8 mouse cellular contexts compared by ENCODE assay signal in the genomic region with DNA sequence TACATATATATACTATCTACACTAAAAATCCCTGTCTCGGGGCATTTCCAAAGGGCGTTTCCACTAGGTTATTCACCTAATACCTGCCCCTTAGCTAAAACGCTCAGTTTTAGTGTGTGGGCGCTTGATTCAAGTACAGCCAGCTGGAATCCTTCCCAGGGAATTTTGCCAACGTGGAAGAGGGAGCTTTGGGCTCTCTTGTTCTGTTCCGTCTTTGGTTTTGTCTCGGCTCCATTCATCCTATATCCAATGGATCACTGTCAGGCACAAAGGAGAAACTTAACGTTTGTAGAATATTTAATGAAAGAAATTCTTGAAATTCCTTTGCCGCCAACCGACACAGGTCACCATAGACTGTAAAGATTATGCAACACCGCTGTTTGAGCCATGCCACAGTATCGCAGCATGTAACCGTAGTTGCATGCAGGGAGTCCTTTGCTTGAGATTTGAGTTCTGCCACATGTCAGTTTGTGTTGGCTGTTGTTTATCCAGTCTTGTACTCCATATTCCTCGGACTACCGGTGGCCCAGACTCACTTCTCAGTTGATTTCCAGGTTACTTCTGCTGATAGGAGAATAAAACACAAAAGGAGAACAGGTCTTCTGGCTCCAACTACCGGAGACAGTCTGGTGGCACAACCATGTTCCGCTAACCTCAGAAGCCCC. TPM values are rescaled to one million over a fixed set of nuclear protein-coding genes. Genes with fewer than 3 reads are reported as not detected.
DNase-seq lines count a peak whose midpoint lies in the region; ATAC-seq lines count a peak whose summit lies in the region.
"Had no signal": no experiment of that assay in that cellular context is flagged by ENCODE, and none has a peak within 500 bp of the region (broad histone marks: within the 10 kb centered on the region; RNA-seq: fewer than 3 reads in every experiment).

No protein-coding gene starts in this region.

- H3K27me3 ChIP-seq in embryonic facial prominence, embryonic 14.5 days (replicated peaks; ENCODE audit: control insufficient read depth, insufficient read depth, low read length) = no peaks in the 10 kb centered on the region
- no peaks in the 10 kb centered on the region; the same call in 1 of the 2 replicates for H3K27me3 ChIP-seq in hindbrain, embryonic 16.5 days (replicated peaks; ENCODE audit: control insufficient read depth, insufficient read depth, low read length)
- no peaks in the 10 kb centered on the region for H3K27me3 ChIP-seq in neural tube, embryonic 13.5 days
- H3K27me3 ChIP-seq: liver, embryonic 15.5 days had no signal

- peak overlapping the region; percentile 32 for H3K4me2 ChIP-seq in embryonic facial prominence, embryonic 14.5 days (ENCODE audit: low read depth, low read length)
- peak overlapping the region; percentile 50 for H3K4me2 ChIP-seq in hindbrain, embryonic 16.5 days (ENCODE audit: low read length)
- peak overlapping the region; percentile 37 for H3K4me2 ChIP-seq in neural tube, embryonic 13.5 days
- H3K4me2 ChIP-seq: liver, embryonic 15.5 days had no signal

- peak overlapping the region; percentile 2; the same call in 1 of the 2 replicates for H3K4me3 ChIP-seq in embryonic facial prominence, embryonic 14.5 days (ENCODE audit: low read depth, low read length)
- peak overlapping the region; percentile 15 for H3K4me3 ChIP-seq in hindbrain, embryonic 16.5 days (ENCODE audit: low read length)
- no peak overlapping the region for H3K4me3 ChIP-seq in neural tube, embryonic 13.5 days
- H3K4me3 ChIP-seq: liver, embryonic 15.5 days had no signal

- intact Hi-C loops in left cerebral cortex, postnatal 4 days (cut with DNase I) = no loop called here

- no peak overlapping the region for H3K9ac ChIP-seq in embryonic facial prominence, embryonic 14.5 days (ENCODE audit: low read depth, low read length)
- no peak overlapping the region; the same call in 1 of the 2 replicates for H3K9ac ChIP-seq in hindbrain, embryonic 16.5 days (ENCODE audit: low read depth, low read length)
- no peak overlapping the region; the same call in 1 of the 2 replicates for H3K9ac ChIP-seq in neural tube, embryonic 13.5 days
- H3K9ac ChIP-seq: liver, embryonic 15.5 days had no signal

- H3K9me3 ChIP-seq in embryonic facial prominence, embryonic 14.5 days (ENCODE audit: control insufficient read depth, low read length) = no peaks in the 10 kb centered on the region
- H3K9me3 ChIP-seq in hindbrain, embryonic 16.5 days (ENCODE audit: control insufficient read depth, low read length) = no peaks in the 10 kb centered on the region
- H3K9me3 ChIP-seq in neural tube, embryonic 13.5 days = no peaks in the 10 kb centered on the region
- H3K9me3 ChIP-seq: liver, embryonic 15.5 days had no signal

- ATAC-seq in embryonic facial prominence, embryonic 14.5 days (ENCODE audit: low read depth) = peak; percentile 86
- ATAC-seq in hindbrain, embryonic 16.5 days = peak; percentile 72
- ATAC-seq in neural tube, embryonic 13.5 days (ENCODE audit: low read depth) = peak; percentile 67
- ATAC-seq in erythroid progenitor cell, adult 5-6 weeks (replicated peaks; ENCODE audit: low FRiP score, poor library complexity, severe bottlenecking) = no peak

- H3K27ac ChIP-seq in embryonic facial prominence, embryonic 14.5 days (replicated peaks; ENCODE audit: low read depth, low read length) = no peak overlapping the region
- no peak overlapping the region for H3K27ac ChIP-seq in hindbrain, embryonic 16.5 days (ENCODE audit: low read depth, low read length)
- no peak overlapping the region; the same call in 1 of the 2 replicates for H3K27ac ChIP-seq in neural tube, embryonic 13.5 days (replicated peaks)
- H3K27ac ChIP-seq: liver, embryonic 15.5 days had no signal

- H3K4me1 ChIP-seq in embryonic facial prominence, embryonic 14.5 days (ENCODE audit: control insufficient read depth, insufficient read depth, low read length) = peaks cover 7% of the 10 kb centered on the region
- no peaks in the 10 kb centered on the region; the same call in 1 of the 2 replicates for H3K4me1 ChIP-seq in hindbrain, embryonic 16.5 days (ENCODE audit: control insufficient read depth, insufficient read depth, low read depth, low read length)
- H3K4me1 ChIP-seq in neural tube, embryonic 13.5 days (replicated peaks) = peaks cover 11% of the 10 kb centered on the region
- H3K4me1 ChIP-seq: liver, embryonic 15.5 days had no signal

- DNase-seq in urinary bladder, postnatal 25 days (ENCODE audit: low spot score) = peak; percentile 38
- DNase-seq in urinary bladder, postnatal 10 days (ENCODE audit: low spot score) = no peak
- DNase-seq in embryonic facial prominence, embryonic 14.5 days (ENCODE audit: low spot score) = peak; percentile 78
- peak; percentile 69 for DNase-seq in left cerebral cortex, postnatal 4 days

- no peaks in the 10 kb centered on the region for H3K36me3 ChIP-seq in embryonic facial prominence, embryonic 14.5 days (ENCODE audit: control insufficient read depth, insufficient read depth, low read length)
- H3K36me3 ChIP-seq in hindbrain, embryonic 16.5 days (ENCODE audit: control insufficient read depth, insufficient read depth, low read length) = no peaks in the 10 kb centered on the region
- H3K36me3 ChIP-seq in neural tube, embryonic 13.5 days = no peaks in the 10 kb centered on the region
- H3K36me3 ChIP-seq: liver, embryonic 15.5 days had no signal

- 44% methylated on average over 17 of the region's 17 CpGs for WGBS in embryonic facial prominence, embryonic 14.5 days
- WGBS in hindbrain, embryonic 16.5 days = 27% methylated on average over 17 of the region's 17 CpGs
- 38% methylated on average over 17 of the region's 17 CpGs for WGBS in neural tube, embryonic 13.5 days

RNA-seq across cellular contexts. Expression of gene Sap30, which starts 11.3 kb away (rescaled TPM):
- polyA plus RNA-seq in embryonic facial prominence, embryonic 14.5 days (2014; fragmentation: Nextera tagmentation; extraction: Ambion mirVana) = 32.8 and 34.4 TPM in 2 replicates
- polyA plus RNA-seq in hindbrain, embryonic 16.5 days (2015; fragmentation: Nextera tagmentation; extraction: Ambion mirVana) = 20.7 and 22.9 TPM in 2 replicates
- 10 to 100 TPM; 12.5 to 13.8 TPM for total RNA-seq in left cerebral cortex, postnatal 4 days (2021)
- polyA plus RNA-seq in neural tube, embryonic 13.5 days (2015; fragmentation: Nextera tagmentation; extraction: Ambion mirVana) = 50.6 and 51.0 TPM in 2 replicates
- total RNA-seq in erythroid progenitor cell, adult 5-6 weeks (2015; ENCODE audit: low replicate concordance) = 19.7 and 29.9 TPM in 2 replicates
- 24.9 and 33.8 TPM in 2 replicates for total RNA-seq in erythroid progenitor cell, adult 5-6 weeks (2017; ENCODE audit: low replicate concordance)

RNA-seq across cellular contexts. Expression of gene Hmgb2, which starts 12.7 kb away (rescaled TPM):
- polyA plus RNA-seq in embryonic facial prominence, embryonic 14.5 days (2014; fragmentation: Nextera tagmentation; extraction: Ambion mirVana) = 258 and 290 TPM in 2 replicates
- 65.0 and 67.4 TPM in 2 replicates for polyA plus RNA-seq in hindbrain, embryonic 16.5 days (2015; fragmentation: Nextera tagmentation; extraction: Ambion mirVana)
- 10 to 100 TPM; 22.1 to 32.1 TPM for total RNA-seq in left cerebral cortex, postnatal 4 days (2021)
- 85.6 and 87.2 TPM in 2 replicates for polyA plus RNA-seq in neural tube, embryonic 13.5 days (2015; fragmentation: Nextera tagmentation; extraction: Ambion mirVana)
- 755 and 757 TPM in 2 replicates for total RNA-seq in erythroid progenitor cell, adult 5-6 weeks (2015; ENCODE audit: low replicate concordance)
- total RNA-seq in erythroid progenitor cell, adult 5-6 weeks (2017; ENCODE audit: low replicate concordance) = 675 and 1,030 TPM in 2 replicates

RNA-seq across cellular contexts. Expression of gene Scrg1, which starts 43.3 kb away (rescaled TPM):
- polyA plus RNA-seq in embryonic facial prominence, embryonic 14.5 days (2014; fragmentation: Nextera tagmentation; extraction: Ambion mirVana) = 8.3 and 10.0 TPM in 2 replicates
- polyA plus RNA-seq in hindbrain, embryonic 16.5 days (2015; fragmentation: Nextera tagmentation; extraction: Ambion mirVana) = 13.7 and 24.4 TPM in 2 replicates
- total RNA-seq in left cerebral cortex, postnatal 4 days (2021) = 10 to 100 TPM; 20.1 to 20.3 TPM
- polyA plus RNA-seq in neural tube, embryonic 13.5 days (2015; fragmentation: Nextera tagmentation; extraction: Ambion mirVana) = 2.3 and 2.9 TPM in 2 replicates
- not detected in 2 replicates for total RNA-seq in erythroid progenitor cell, adult 5-6 weeks (2015; ENCODE audit: low replicate concordance)
- 3.5 TPM in 1 of 2 replicates, not detected in the other for total RNA-seq in erythroid progenitor cell, adult 5-6 weeks (2017; ENCODE audit: low replicate concordance)
